Mouse (Mus musculus) cerebellum, adult 8-10 months (tissue): ENCODE measurements around the gene Rpl15.
A peak's percentile ranks its signal among the peaks of the same experiment; 100 is the strongest.
"Not testable (repeated sequence)": the region's sequence is repeated elsewhere in the genome, so short reads cannot be mapped to it uniquely, and the experiment has no call there.

Experiments used
- DNase-seq: peaks from one replicate; pipeline ENCODE4 v3.0.0; 2022

Gene Rpl15

GRCm38 (mm10) chr14:18240132-18240531 is 31.1 kb downstream of the Rpl15 start:
- DNase-seq, result no peak

- peak; percentile 100 for DNase-seq
These were observed 32.1 kb downstream of the Rpl15 start, which contains the start of gene Nr1d2 for GRCm38 (mm10) chr14:18238750-18239731. Gene Nr1d2, minus strand, starts transcription at chr14:18239127.

- DNase-seq, result peak; percentile 100
These were observed 33.0 kb downstream of the Rpl15 start for GRCm38 (mm10) chr14:18238131-18238749.

- DNase-seq, result no peak
These were observed 33.8 kb downstream of the Rpl15 start for GRCm38 (mm10) chr14:18237381-18237780.

GRCm38 (mm10) chr14:18236496-18237235 is 34.5 kb downstream of the Rpl15 start:
- not testable (repeated sequence) for DNase-seq

- DNase-seq, result no peak
These were observed 36.9 kb downstream of the Rpl15 start for GRCm38 (mm10) chr14:18233981-18234960.

- DNase-seq, result no peak
These were observed 38.1 kb downstream of the Rpl15 start for GRCm38 (mm10) chr14:18233076-18233475.

GRCm38 (mm10) chr14:18231866-18232265 is 39.3 kb downstream of the Rpl15 start:
- DNase-seq, result not testable (repeated sequence)

- DNase-seq, result not testable (repeated sequence)
These were observed 41.4 kb downstream of the Rpl15 start for GRCm38 (mm10) chr14:18229751-18230150.

GRCm38 (mm10) chr14:18226181-18226580 is 45.0 kb downstream of the Rpl15 start:
- DNase-seq, result peak; percentile 48

GRCm38 (mm10) chr14:18225431-18225830 is 45.8 kb downstream of the Rpl15 start:
- DNase-seq, result not testable (repeated sequence)

- DNase-seq, result no peak
These were observed 49.2 kb downstream of the Rpl15 start for GRCm38 (mm10) chr14:18221977-18222376.
